Mouse (Mus musculus) small intestine, adult 2 months (tissue): ENCODE results near the gene Lgi1. TPM values are rescaled to one million over a fixed set of nuclear protein-coding genes. Genes with fewer than 3 reads are reported as not detected.

Experiments
- H3K27ac ChIP-seq: fragments of 200-500 bp; 2 replicates; pipeline ENCODE4 v1.5.1; 2012; ENCODE audit warnings: low read depth, low read length, control low read depth, inconsistent platforms; ENCODE audit not compliant: insufficient read depth
- H3K27me3 ChIP-seq: fragments of 200-500 bp; 2 replicates; pipeline ENCODE4 v1.6.1; 2012; ENCODE audit warnings: mild to moderate bottlenecking, moderate library complexity, low read length, inconsistent platforms; ENCODE audit not compliant: control insufficient read depth, insufficient read depth
- H3K36me3 ChIP-seq: fragments of 200-500 bp; 2 replicates; pipeline ENCODE4 v1.6.1; 2012; ENCODE audit warnings: mild to moderate bottlenecking, low read length, control low read depth, inconsistent platforms; ENCODE audit not compliant: control insufficient read depth, insufficient read depth
- H3K4me1 ChIP-seq: fragments of 200-500 bp; 2 replicates; pipeline ENCODE4 v1.6.1; 2012; ENCODE audit warnings: low read length, inconsistent platforms, mixed read lengths; ENCODE audit not compliant: control insufficient read depth, insufficient read depth, insufficient read length
- H3K4me3 ChIP-seq: fragments of 200-500 bp; 2 replicates; pipeline ENCODE4 v1.5.1; 2012; ENCODE audit warnings: low read depth, mild to moderate bottlenecking, control low read depth, inconsistent platforms, low read length, moderate library complexity
- CTCF ChIP-seq: fragments of 200-500 bp; IDR thresholded peaks from 2 replicates; pipeline ENCODE4 v1.5.1; 2012; ENCODE audit warnings: low read depth, mild to moderate bottlenecking, control low read depth, inconsistent platforms, low read length, moderate library complexity, mixed read lengths; ENCODE audit not compliant: insufficient replicate concordance, insufficient read length; ENCODE audit errors: extremely low read depth
- POLR2A ChIP-seq: fragments of 200-500 bp; IDR thresholded peaks from 2 replicates; pipeline ENCODE4 v1.6.1; 2012; ENCODE audit warnings: low read depth, mild to moderate bottlenecking, control low read depth, inconsistent platforms, low read length, moderate library complexity
- WGBS: fragments of 180-500 bp; shearing (Covaris S2); methylation state at CpG from one replicate; pipeline ENCODE4 v1.1.7; 2018; 5-methylcytosine and 5-hydroxymethylcytosine counted together
- polyA plus RNA-seq: library from polyadenylated mRNA; depleted of rRNA; stranded (reverse); fragments of >200 nt; gene quantifications from 2 replicates; pipeline ENCODE4 v1.2.3, GENCODE M21; 2012

Lgi1 gene
- polyA plus RNA-seq, 1 experiment: not detected

- H3K36me3 ChIP-seq: no peaks in the 10 kb centered on the region
- no peaks in the 10 kb centered on the region for H3K27me3 ChIP-seq
- H3K4me3 ChIP-seq: no peak overlapping the region
- H3K4me1 ChIP-seq: peaks cover 6% of the 10 kb centered on the region; the same call in 1 of the 2 replicates
- 20% methylated on average over 10 of the region's 10 CpGs for WGBS
- no peak overlapping the region; the same call in 1 of the 2 replicates for H3K27ac ChIP-seq
- no peak for TF ChIP-seq CTCF
These were observed 18.8 kb upstream of the Lgi1 start for GRCm38 (mm10) chr19:38245361-38246176.

- H3K27me3 ChIP-seq: no peaks in the 10 kb centered on the region
- TF ChIP-seq POLR2A: no peak
- no peak for TF ChIP-seq CTCF
- no peak overlapping the region for H3K4me3 ChIP-seq
- H3K27ac ChIP-seq: no peak overlapping the region
- 82% methylated on average over 7 of the region's 7 CpGs for WGBS
- H3K4me1 ChIP-seq: peaks cover 6% of the 10 kb centered on the region; the same call in 1 of the 2 replicates
- H3K36me3 ChIP-seq: no peaks in the 10 kb centered on the region
These were observed 18.1 kb upstream of the Lgi1 start for GRCm38 (mm10) chr19:38246177-38246622.

- no peak overlapping the region for H3K4me3 ChIP-seq
- whole genome bisulfite sequencing: 68% methylated on average over 8 of the region's 8 CpGs
- no peaks in the 10 kb centered on the region for H3K36me3 ChIP-seq
- no peak overlapping the region for H3K27ac ChIP-seq
- TF ChIP-seq CTCF (no peak), POLR2A (no peak)
- peaks cover 4% of the 10 kb centered on the region; the same call in 1 of the 2 replicates for H3K4me1 ChIP-seq
- H3K27me3 ChIP-seq: no peaks in the 10 kb centered on the region
These were observed 14.7 kb upstream of the Lgi1 start for GRCm38 (mm10) chr19:38249627-38250026.

GRCm38 (mm10) chr19:38253796-38254195 is 10.5 kb upstream of the Lgi1 start:
- TF ChIP-seq POLR2A (no peak), CTCF (peak; percentile 83; the same call in 1 of the 2 replicates)
- peaks cover 2% of the 10 kb centered on the region; the same call in 1 of the 2 replicates for H3K4me1 ChIP-seq
- WGBS: 39% methylated on average over 6 of the region's 6 CpGs
- H3K4me3 ChIP-seq: no peak overlapping the region
- no peaks in the 10 kb centered on the region for H3K36me3 ChIP-seq
- H3K27me3 ChIP-seq: no peaks in the 10 kb centered on the region
- no peak overlapping the region for H3K27ac ChIP-seq

- H3K27ac ChIP-seq: no peak overlapping the region
- H3K36me3 ChIP-seq: no peaks in the 10 kb centered on the region
- H3K4me1 ChIP-seq: peaks cover 2% of the 10 kb centered on the region; the same call in 1 of the 2 replicates
- no peak for TF ChIP-seq POLR2A
- TF ChIP-seq CTCF: no peak
- H3K27me3 ChIP-seq: 0 out of 2 replicates have a peak, but pooled peaks cover under 1% of the 10 kb centered on the region
- H3K4me3 ChIP-seq: no peak overlapping the region
- WGBS: 67% methylated on average over 3 of the region's 3 CpGs
These were observed 5.7 kb upstream of the Lgi1 start for GRCm38 (mm10) chr19:38258651-38259065.

- H3K4me1 ChIP-seq: no peaks in the 10 kb centered on the region
- TF ChIP-seq POLR2A (no peak), CTCF (no peak)
- no peak overlapping the region for H3K27ac ChIP-seq
- H3K27me3 ChIP-seq: peaks cover 6% of the 10 kb centered on the region; the same call in 1 of the 2 replicates
- no peak overlapping the region for H3K4me3 ChIP-seq
- 84% methylated on average over 3 of the region's 3 CpGs for WGBS
- no peaks in the 10 kb centered on the region for H3K36me3 ChIP-seq
These were observed 4.9 kb upstream of the Lgi1 start for GRCm38 (mm10) chr19:38259436-38259835.

GRCm38 (mm10) chr19:38260346-38260745 is 4.0 kb upstream of the Lgi1 start:
- H3K36me3 ChIP-seq: no peaks in the 10 kb centered on the region
- WGBS: 43% methylated on average over 4 of the region's 4 CpGs
- no peak overlapping the region for H3K4me3 ChIP-seq
- H3K27ac ChIP-seq: no peak overlapping the region
- H3K4me1 ChIP-seq: no peaks in the 10 kb centered on the region
- H3K27me3 ChIP-seq: peaks cover 12% of the 10 kb centered on the region
- no peak for TF ChIP-seq POLR2A
- TF ChIP-seq CTCF: no peak
